In genomic region chr6:124699962-124700610, GRCm38 (mm10) we compare ENCODE assay signal across 8 mouse cellular contexts. TPM values are rescaled to one million over a fixed set of nuclear protein-coding genes. Genes with fewer than 3 reads are reported as not detected.
DNase-seq lines count a peak whose midpoint lies in the region; ATAC-seq and TF ChIP-seq lines count a peak whose summit lies in the region.
"Had no signal": no experiment of that assay in that cellular context is flagged by ENCODE, and none has a peak within 500 bp of the region (broad histone marks: within the 10 kb centered on the region; RNA-seq: fewer than 3 reads in every experiment).

No protein-coding gene starts in this region.

- H3K27me3 ChIP-seq in heart, postnatal 0 days (ENCODE audit: control insufficient read depth, insufficient read depth, low read length), result no peaks in the 10 kb centered on the region

- peaks cover 62% of the 10 kb centered on the region for H3K36me3 ChIP-seq in heart, postnatal 0 days (replicated peaks; ENCODE audit: control insufficient read depth, insufficient read depth, low read length)

- H3K4me1 ChIP-seq in heart, postnatal 0 days (ENCODE audit: control insufficient read depth, insufficient read depth), result peaks cover 5% of the 10 kb centered on the region; the same call in 1 of the 2 replicates

- no peak for TF ChIP-seq CTCF in heart, postnatal 0 days (IDR thresholded peaks at IDR 0.05; ENCODE audit: low read depth)

- WGBS in heart, postnatal 0 days, result 63% methylated on average over 11 of the region's 11 CpGs

- H3K9ac ChIP-seq in heart, postnatal 0 days (replicated peaks; ENCODE audit: low read depth, low read length), result no peak overlapping the region

- H3K27ac ChIP-seq in heart, postnatal 0 days (ENCODE audit: low read depth), result peak overlapping the region; percentile 63
- H3K27ac ChIP-seq: macrophage had no signal

- no peak for TF ChIP-seq EP300 in heart, postnatal 0 days (IDR thresholded peaks at IDR 0.05; ENCODE audit: low read depth)

- H3K9me3 ChIP-seq in heart, postnatal 0 days (replicated peaks; ENCODE audit: control insufficient read depth, low read length), result no peaks in the 10 kb centered on the region

- ATAC-seq in heart, postnatal 0 days (ENCODE audit: insufficient read depth, low read depth), result peak; percentile 51

- DNase-seq in ovary, adult 18-20 months (ENCODE audit: low spot score), result peak; percentile 41
- DNase-seq in ovary, postnatal 10 days (ENCODE audit: low spot score), result no peak
- DNase-seq in cerebellum, adult 9-11 months, result peak; percentile 56
- DNase-seq in heart, postnatal 0 days (ENCODE audit: low spot score), result no peak
- DNase-seq in layer of hippocampus, postnatal 14 days (ENCODE audit: low spot score in 2 of 2), result peak; percentile 47 to 75
- DNase-seq in right cerebral cortex, postnatal 10 days (ENCODE audit: low spot score in 2 of 2), result peak; percentile 66 to 74
- DNase-seq in spleen, postnatal 14 days (ENCODE audit: low spot score in 2 of 2), result no peak

- no peak overlapping the region for H3K4me3 ChIP-seq in heart, postnatal 0 days (ENCODE audit: low read depth, low read length)

- H3K4me2 ChIP-seq in heart, postnatal 0 days (ENCODE audit: low read depth, low read length), result no peak overlapping the region

RNA-seq across cellular contexts. Expression of gene Emg1, which starts 11.9 kb away (rescaled TPM):
- total RNA-seq in heart, postnatal 0 days (2014; rRNA removed; ENCODE audit: low replicate concordance), result 94.9 and 106 TPM in 2 replicates
- polyA plus RNA-seq in heart, postnatal 0 days (2015; fragmentation: Nextera tagmentation; extraction: Ambion mirVana), result 85.6 and 97.0 TPM in 2 replicates
- total RNA-seq in layer of hippocampus, postnatal 14 days (2021), result 10 to 100 TPM; 50.7 to 51.1 TPM

RNA-seq across cellular contexts. Expression of gene Phb2, which starts 12.1 kb away (rescaled TPM):
- total RNA-seq in heart, postnatal 0 days (2014; rRNA removed; ENCODE audit: low replicate concordance), result 407 and 409 TPM in 2 replicates
- 423 and 432 TPM in 2 replicates for polyA plus RNA-seq in heart, postnatal 0 days (2015; fragmentation: Nextera tagmentation; extraction: Ambion mirVana)
- 100 to 1,000 TPM; 138 to 141 TPM for total RNA-seq in layer of hippocampus, postnatal 14 days (2021)

RNA-seq across cellular contexts. Expression of gene Lpcat3, which starts 37.3 kb away (rescaled TPM):
- total RNA-seq in heart, postnatal 0 days (2014; rRNA removed; ENCODE audit: low replicate concordance), result 49.3 and 50.5 TPM in 2 replicates
- polyA plus RNA-seq in heart, postnatal 0 days (2015; fragmentation: Nextera tagmentation; extraction: Ambion mirVana), result 61.1 and 62.7 TPM in 2 replicates
- total RNA-seq in layer of hippocampus, postnatal 14 days (2021), result 10 to 100 TPM; 42.3 to 45.3 TPM

RNA-seq across cellular contexts. Expression of gene Ptpn6, which starts 38.4 kb away (rescaled TPM):
- total RNA-seq in heart, postnatal 0 days (2014; rRNA removed; ENCODE audit: low replicate concordance), result 2.4 and 6.3 TPM in 2 replicates
- 4.3 and 4.5 TPM in 2 replicates for polyA plus RNA-seq in heart, postnatal 0 days (2015; fragmentation: Nextera tagmentation; extraction: Ambion mirVana)
- 1 to 10 TPM; 3.8 to 5.7 TPM for total RNA-seq in layer of hippocampus, postnatal 14 days (2021)

RNA-seq across cellular contexts. Expression of gene Grcc10, which starts 41.1 kb away (rescaled TPM):
- 119 and 153 TPM in 2 replicates for total RNA-seq in heart, postnatal 0 days (2014; rRNA removed; ENCODE audit: low replicate concordance)
- 492 and 535 TPM in 2 replicates for polyA plus RNA-seq in heart, postnatal 0 days (2015; fragmentation: Nextera tagmentation; extraction: Ambion mirVana)
- 100 to 1,000 TPM; 297 to 325 TPM for total RNA-seq in layer of hippocampus, postnatal 14 days (2021)

Comparison
In these comparisons a context has a peak if more than half of its experiments do, and no peak if none do; other contexts are left out.
1. DNase-seq: peak in ovary, adult 18-20 months (single experiment), cerebellum, adult 9-11 months (single experiment), layer of hippocampus, postnatal 14 days (2 of 2) and right cerebral cortex, postnatal 10 days (2 of 2); none in ovary, postnatal 10 days (single experiment), heart, postnatal 0 days (single experiment) and spleen, postnatal 14 days (0 of 2).